Mouse (Mus musculus): ENCODE results near the gene Pfkfb1.

Gene Pfkfb1

GRCm38 (mm10) chrX:150677505-150677904, 89.5 kb downstream of the Pfkfb1 start:
- no peak for DNase-seq (ENCODE audit: low spot score)

Measured in embryo, embryonic 10.5 days (tissue).